Mouse (Mus musculus): ENCODE measurements around the gene Cdc40. TPM values are rescaled to one million over a fixed set of nuclear protein-coding genes. Genes with fewer than 3 reads are reported as not detected.

Cdc40 gene
- total RNA-seq, 2 experiments from 2014 or later, result 34.6 to 35.1 TPM

Other genes with a start within 250 kb of the Cdc40 start
- 1 to 10 TPM; 9.3 to 9.9 TPM for gene Mettl24, start 200.0 kb downstream of the Cdc40 start, total RNA-seq (2021)
- gene Wasf1, start 164 bp upstream of the Cdc40 start, total RNA-seq (2021), result 10 to 100 TPM; 10.3 to 10.8 TPM
- not detected for gene Gpr6, start 189.0 kb upstream of the Cdc40 start, total RNA-seq (2021)